Mouse (Mus musculus): ENCODE measurements around the gene Phf5a. TPM values are rescaled to one million over a fixed set of nuclear protein-coding genes. Genes with fewer than 3 reads are reported as not detected.

The Phf5a gene
- total and polyA plus RNA-seq, 3 experiments = 10.3 to 99.2 (median 79.6) TPM

DNA sequence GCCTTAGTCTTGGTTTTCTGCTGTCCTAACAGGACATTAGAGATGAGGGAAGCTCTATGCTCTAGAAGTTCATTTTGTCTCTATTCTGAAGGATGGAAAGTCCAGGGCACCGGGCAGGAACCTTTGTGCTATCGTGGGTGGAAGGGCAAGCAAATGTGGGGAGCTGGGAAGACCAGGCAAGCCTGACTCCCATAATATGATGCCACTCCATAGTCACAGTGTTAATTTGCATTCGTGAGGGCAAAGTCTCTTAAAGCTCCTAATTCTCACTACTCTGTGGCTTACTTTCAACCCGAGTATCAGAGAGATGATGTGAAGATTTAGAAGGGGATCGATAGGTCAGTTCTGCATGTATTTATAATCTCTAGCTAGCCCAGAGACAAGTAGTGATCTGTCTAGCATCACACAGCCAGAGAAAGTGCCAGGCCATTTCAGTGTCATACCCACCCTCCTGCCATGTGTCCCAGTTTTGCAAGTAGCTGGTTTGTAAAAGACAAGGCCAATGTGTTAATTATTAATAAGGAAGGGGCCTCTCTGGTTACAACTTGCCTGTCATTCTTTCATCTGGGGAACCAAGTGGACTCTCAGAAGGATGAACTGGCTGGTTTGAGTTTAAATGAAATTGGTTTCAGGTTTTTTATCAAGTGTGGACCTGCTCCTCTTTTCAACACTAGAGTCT, 26.0 kb upstream of the Phf5a start:
- H3K36me3 ChIP-seq (replicated peaks) = peaks cover 94% of the 10 kb centered on the region
- DNase-seq (ENCODE audit: low spot score) = no peak
- no peak for TF ChIP-seq CTCF (IDR thresholded peaks at IDR 0.05; ENCODE audit: low read depth, low read length)
- no peak for TF ChIP-seq TAL1 (conservative IDR thresholded peaks at IDR 0.05; ENCODE audit: low read depth, low read length)
- TF ChIP-seq POLR2AphosphoS5 (IDR thresholded peaks at IDR 0.05; ENCODE audit: insufficient replicate concordance, low read depth, low read length) = no peak
- no peak for TF ChIP-seq GATA2 (IDR thresholded peaks at IDR 0.05; ENCODE audit: borderline replicate concordance, low read depth, low read length)
- no peak for TF ChIP-seq GATA1 (IDR thresholded peaks at IDR 0.05; ENCODE audit: borderline replicate concordance, low read length)

DNA sequence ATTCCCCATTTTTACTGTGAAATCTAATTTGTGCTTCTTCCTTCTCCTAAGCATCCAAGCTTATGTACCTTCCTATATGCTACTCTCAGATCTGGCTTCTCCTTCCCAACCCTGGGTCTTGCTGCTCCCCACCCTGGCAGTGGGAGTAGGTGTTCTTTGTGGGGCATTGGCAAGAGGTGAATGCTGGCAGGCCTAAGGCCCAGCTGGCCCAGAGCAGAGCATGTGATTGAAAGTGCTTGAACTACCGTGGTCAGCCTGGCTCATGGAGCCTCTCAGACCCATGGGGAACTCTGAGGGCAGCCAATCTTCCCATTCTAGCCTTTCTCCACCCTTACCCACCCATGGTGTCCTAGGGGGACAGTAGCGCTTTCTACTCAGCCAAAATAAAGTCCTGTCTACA, 24.7 kb upstream of the Phf5a start:
- ATAC-seq (ENCODE audit: extremely low read depth, insufficient number of reproducible peaks, low FRiP score, poor library complexity, severe bottlenecking) = no peak
- no peak overlapping the region for H3K4me3 ChIP-seq (ENCODE audit: low read depth, low read length)
- DNase-seq (ENCODE audit: low spot score) = no peak
- H3K27me3 ChIP-seq (ENCODE audit: insufficient read depth, low read length) = no peaks in the 10 kb centered on the region
- TF ChIP-seq POLR2AphosphoS5 (IDR thresholded peaks at IDR 0.05; ENCODE audit: insufficient replicate concordance, low read depth, low read length) (no peak), TAL1 (conservative IDR thresholded peaks at IDR 0.05; ENCODE audit: low read depth, low read length) (no peak), GATA2 (IDR thresholded peaks at IDR 0.05; ENCODE audit: borderline replicate concordance, low read depth, low read length) (no peak), CTCF (IDR thresholded peaks at IDR 0.05; ENCODE audit: low read depth, low read length) (no peak), GATA1 (IDR thresholded peaks at IDR 0.05; ENCODE audit: borderline replicate concordance, low read length) (no peak)
- no peaks in the 10 kb centered on the region for H3K9me3 ChIP-seq (replicated peaks)
- peaks cover 93% of the 10 kb centered on the region for H3K36me3 ChIP-seq (replicated peaks)
- peaks cover 12% of the 10 kb centered on the region for H3K4me1 ChIP-seq (ENCODE audit: insufficient read depth, low read depth, low read length)

More for the DNA sequence above, 26.0 kb upstream of the Phf5a start:
- H3K9me3 ChIP-seq (replicated peaks) = no peaks in the 10 kb centered on the region
- H3K27me3 ChIP-seq (ENCODE audit: insufficient read depth, low read length) = no peaks in the 10 kb centered on the region
- no peaks in the 10 kb centered on the region for H3K4me1 ChIP-seq (ENCODE audit: insufficient read depth, low read depth, low read length)
- ATAC-seq (ENCODE audit: extremely low read depth, insufficient number of reproducible peaks, low FRiP score, poor library complexity, severe bottlenecking) = no peak
- H3K4me3 ChIP-seq (ENCODE audit: low read depth, low read length) = no peak overlapping the region

DNA sequence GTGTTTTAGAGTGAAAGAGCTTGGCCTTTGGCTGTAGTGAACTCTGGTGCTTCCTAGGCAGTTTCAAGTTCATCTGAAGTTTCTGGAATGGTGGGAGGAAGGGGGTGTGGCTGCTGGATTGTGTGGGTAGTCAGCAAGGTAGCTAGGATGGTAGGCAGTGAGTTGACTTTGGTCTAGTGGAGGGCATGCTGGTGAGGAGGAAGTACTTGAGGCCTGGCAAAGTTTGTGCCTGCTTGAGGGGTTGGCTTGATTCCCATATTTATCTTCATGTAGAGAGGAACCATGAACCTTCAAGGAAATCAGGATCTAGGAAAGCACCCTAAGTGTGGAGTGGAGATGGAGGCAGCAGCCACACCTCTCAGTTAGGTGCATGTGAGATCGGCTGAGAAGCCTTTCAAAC, 22.3 kb upstream of the Phf5a start:
- no peaks in the 10 kb centered on the region for H3K9me3 ChIP-seq (replicated peaks)
- peaks cover 95% of the 10 kb centered on the region for H3K36me3 ChIP-seq (replicated peaks)
- no peak for TF ChIP-seq TAL1 (conservative IDR thresholded peaks at IDR 0.05; ENCODE audit: low read depth, low read length)
- no peak overlapping the region for H3K4me3 ChIP-seq (ENCODE audit: low read depth, low read length)
- DNase-seq (ENCODE audit: low spot score) = no peak
- ATAC-seq (ENCODE audit: extremely low read depth, insufficient number of reproducible peaks, low FRiP score, poor library complexity, severe bottlenecking) = no peak
- peaks cover 33% of the 10 kb centered on the region for H3K4me1 ChIP-seq (ENCODE audit: insufficient read depth, low read depth, low read length)
- H3K27me3 ChIP-seq (ENCODE audit: insufficient read depth, low read length) = no peaks in the 10 kb centered on the region

DNA sequence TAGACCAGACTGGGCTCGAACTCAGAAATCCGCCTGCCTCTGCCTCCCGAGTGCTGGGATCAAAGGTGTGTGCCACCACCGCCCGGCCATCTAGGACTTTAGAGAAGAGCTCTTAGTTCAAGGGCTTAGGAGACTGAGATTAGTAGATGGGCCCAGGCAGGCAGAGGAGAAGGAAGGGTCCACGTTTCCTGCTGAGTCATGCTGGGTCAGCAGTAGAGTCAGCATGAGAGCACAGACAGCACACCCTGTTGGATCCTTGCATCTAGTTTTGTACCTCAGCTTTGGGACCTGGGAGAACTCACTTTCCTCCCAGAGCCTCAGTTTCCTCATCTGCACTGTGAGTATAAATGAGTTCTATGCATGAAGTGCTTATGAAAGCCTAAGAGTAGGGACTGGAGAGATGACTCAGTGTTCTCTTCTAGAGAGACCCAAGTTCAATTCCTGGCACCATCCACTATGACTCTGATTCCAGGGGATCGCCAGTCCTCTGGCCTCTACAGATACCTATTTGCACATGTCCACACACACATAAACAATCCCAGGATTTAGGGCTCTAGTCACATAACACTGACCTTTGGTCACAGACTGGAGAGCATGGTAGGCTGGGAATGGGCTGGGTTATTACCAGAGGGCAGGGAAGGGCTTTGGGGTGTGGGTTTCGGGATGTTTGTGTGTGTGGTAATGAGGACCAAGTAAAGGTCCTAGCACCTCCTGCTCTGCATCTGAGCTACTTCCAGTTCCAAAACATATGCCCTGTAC, 20.3 kb upstream of the Phf5a start:
- Histone ChIP-seq H3K4me1 (ENCODE audit: insufficient read depth, low read depth, low read length) (peaks cover 41% of the 10 kb centered on the region), H3K36me3 (replicated peaks) (peaks cover 94% of the 10 kb centered on the region), H3K27me3 (ENCODE audit: insufficient read depth, low read length) (no peaks in the 10 kb centered on the region), H3K9me3 (replicated peaks) (no peaks in the 10 kb centered on the region), H3K4me3 (ENCODE audit: low read depth, low read length) (peak overlapping the region; percentile 28; the same call in 1 of the 2 replicates)
- DNase-seq (ENCODE audit: low spot score) (peak; percentile 26), ATAC-seq (ENCODE audit: extremely low read depth, insufficient number of reproducible peaks, low FRiP score, poor library complexity, severe bottlenecking) (peak; percentile 54; the same call in 1 of the 2 replicates)
- TF ChIP-seq CTCF (IDR thresholded peaks at IDR 0.05; ENCODE audit: low read depth, low read length) (no peak), POLR2AphosphoS5 (IDR thresholded peaks at IDR 0.05; ENCODE audit: insufficient replicate concordance, low read depth, low read length) (no peak), GATA1 (IDR thresholded peaks at IDR 0.05; ENCODE audit: borderline replicate concordance, low read length) (no peak), TAL1 (conservative IDR thresholded peaks at IDR 0.05; ENCODE audit: low read depth, low read length) (no peak), GATA2 (IDR thresholded peaks at IDR 0.05; ENCODE audit: borderline replicate concordance, low read depth, low read length) (no peak)

DNA sequence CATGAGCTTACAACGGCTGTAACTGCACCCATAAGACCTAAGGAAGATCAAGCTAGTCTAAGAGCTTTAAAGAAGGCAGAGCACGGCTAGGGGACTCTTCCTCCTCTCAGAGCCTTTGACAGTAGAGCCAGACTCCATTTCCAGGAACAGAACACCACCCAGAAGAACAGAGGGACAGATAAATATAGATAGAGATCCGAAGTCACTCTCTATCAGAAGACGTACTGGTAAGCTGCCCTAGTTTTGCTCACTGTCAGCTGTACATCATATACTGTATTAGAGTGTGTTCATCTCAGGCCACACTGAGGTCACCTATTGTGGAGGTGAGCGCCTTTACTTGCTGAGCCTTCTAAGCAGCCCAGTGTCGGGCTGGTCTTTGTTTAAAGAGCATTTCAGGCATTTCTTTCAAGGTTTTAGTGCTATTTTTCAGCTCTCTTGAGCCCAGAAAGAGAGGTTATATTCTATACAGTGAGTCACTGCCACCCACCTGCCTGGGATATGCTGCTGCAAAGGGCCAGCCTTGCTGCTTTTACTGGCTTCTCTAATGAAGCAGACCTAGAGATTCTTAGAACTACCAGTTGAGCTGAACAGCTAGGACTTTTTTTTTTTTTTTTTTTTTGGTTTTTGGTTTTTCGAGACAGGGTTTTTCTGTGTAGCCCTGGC, 19.6 kb upstream of the Phf5a start:
- no peak for DNase-seq (ENCODE audit: low spot score)

DNA sequence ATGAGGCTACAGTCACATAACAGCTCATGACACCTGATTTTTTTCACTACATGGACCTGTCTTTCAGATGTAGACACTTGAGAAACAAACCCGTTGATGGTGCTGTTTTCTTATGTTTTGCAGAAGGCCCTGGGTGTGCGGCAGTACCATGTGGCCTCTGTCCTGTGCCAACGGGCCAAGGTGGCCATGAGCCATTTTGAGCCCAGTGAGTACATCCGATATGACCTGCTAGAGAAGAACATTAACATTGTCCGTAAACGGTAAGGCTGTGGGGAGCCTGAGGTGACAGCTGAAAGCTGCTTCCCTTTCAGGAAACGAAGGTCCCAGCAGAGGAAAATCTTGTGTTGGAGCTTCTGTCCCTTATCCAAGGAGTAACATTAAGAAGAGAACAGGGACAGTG, 17.5 kb upstream of the Phf5a start:
- Histone ChIP-seq H3K36me3 (replicated peaks) (peaks cover 91% of the 10 kb centered on the region), H3K9me3 (replicated peaks) (no peaks in the 10 kb centered on the region), H3K27me3 (ENCODE audit: insufficient read depth, low read length) (no peaks in the 10 kb centered on the region), H3K4me3 (ENCODE audit: low read depth, low read length) (no peak overlapping the region), H3K4me1 (ENCODE audit: insufficient read depth, low read depth, low read length) (peaks cover 44% of the 10 kb centered on the region)
- DNase-seq (ENCODE audit: low spot score) (no peak), ATAC-seq (ENCODE audit: extremely low read depth, insufficient number of reproducible peaks, low FRiP score, poor library complexity, severe bottlenecking) (no peak)
- TF ChIP-seq TAL1 (conservative IDR thresholded peaks at IDR 0.05; ENCODE audit: low read depth, low read length) = no peak
- no peak for TF ChIP-seq POLR2AphosphoS5 (IDR thresholded peaks at IDR 0.05; ENCODE audit: insufficient replicate concordance, low read depth, low read length)
- no peak for TF ChIP-seq GATA1 (IDR thresholded peaks at IDR 0.05; ENCODE audit: borderline replicate concordance, low read length)
- TF ChIP-seq CTCF (IDR thresholded peaks at IDR 0.05; ENCODE audit: low read depth, low read length) = no peak
- no peak for TF ChIP-seq GATA2 (IDR thresholded peaks at IDR 0.05; ENCODE audit: borderline replicate concordance, low read depth, low read length)

More for the DNA sequence above, 19.6 kb upstream of the Phf5a start:
- Histone ChIP-seq H3K9me3 (replicated peaks) (no peaks in the 10 kb centered on the region), H3K36me3 (replicated peaks) (peaks cover 93% of the 10 kb centered on the region), H3K27me3 (ENCODE audit: insufficient read depth, low read length) (no peaks in the 10 kb centered on the region), H3K4me1 (ENCODE audit: insufficient read depth, low read depth, low read length) (peaks cover 43% of the 10 kb centered on the region), H3K4me3 (ENCODE audit: low read depth, low read length) (no peak overlapping the region)
- no peak for ATAC-seq (ENCODE audit: extremely low read depth, insufficient number of reproducible peaks, low FRiP score, poor library complexity, severe bottlenecking)
- TF ChIP-seq CTCF (IDR thresholded peaks at IDR 0.05; ENCODE audit: low read depth, low read length) = no peak
- TF ChIP-seq TAL1 (conservative IDR thresholded peaks at IDR 0.05; ENCODE audit: low read depth, low read length) = no peak
- no peak for TF ChIP-seq POLR2AphosphoS5 (IDR thresholded peaks at IDR 0.05; ENCODE audit: insufficient replicate concordance, low read depth, low read length)
- no peak for TF ChIP-seq GATA1 (IDR thresholded peaks at IDR 0.05; ENCODE audit: borderline replicate concordance, low read length)
- no peak for TF ChIP-seq GATA2 (IDR thresholded peaks at IDR 0.05; ENCODE audit: borderline replicate concordance, low read depth, low read length)
